Mouse (Mus musculus) monocyte, adult 2 months (primary cell): ENCODE measurements around the gene 9430097D07Rik.

Experiments
- DNase-seq, 2 experiments: peaks; one replicate each; pipeline ENCODE4 v3.0.0; 2022; ENCODE audit warnings: low spot score in 2 of 2, low read depth in 1 of 2

The 9430097D07Rik gene

DNA sequence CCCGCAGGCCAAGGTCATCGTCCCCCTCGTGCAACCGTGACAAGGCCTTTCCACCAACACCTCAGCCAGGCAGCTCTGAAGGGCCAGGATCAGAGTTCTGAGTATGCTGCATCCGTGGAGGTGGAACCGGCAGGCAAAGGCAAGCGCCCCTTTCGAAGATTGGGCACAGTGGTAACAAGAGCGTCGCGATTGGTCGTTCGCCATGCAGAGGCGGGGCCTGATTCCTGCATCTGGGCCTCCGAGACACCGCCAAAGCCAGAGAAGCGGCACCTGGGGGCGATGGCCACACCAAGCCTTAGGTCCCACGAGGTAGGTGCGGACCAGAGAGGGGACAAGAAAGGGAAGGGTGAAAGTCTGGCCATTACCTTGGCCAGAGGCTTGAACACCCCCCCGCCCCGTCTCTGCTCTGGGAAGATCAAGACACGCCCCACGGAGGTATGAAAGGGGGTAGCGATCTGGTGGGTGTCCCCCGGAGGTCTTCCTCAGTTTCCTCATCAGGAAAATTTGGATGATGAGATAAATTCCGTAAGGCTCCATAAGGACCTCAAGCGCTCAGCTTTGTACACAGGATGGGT lies at the start of gene 9430097D07Rik:
9430097D07Rik (minus strand) TSS at position 99 of the 575 bp plus-strand sequence.
- no peak for DNase-seq

DNA sequence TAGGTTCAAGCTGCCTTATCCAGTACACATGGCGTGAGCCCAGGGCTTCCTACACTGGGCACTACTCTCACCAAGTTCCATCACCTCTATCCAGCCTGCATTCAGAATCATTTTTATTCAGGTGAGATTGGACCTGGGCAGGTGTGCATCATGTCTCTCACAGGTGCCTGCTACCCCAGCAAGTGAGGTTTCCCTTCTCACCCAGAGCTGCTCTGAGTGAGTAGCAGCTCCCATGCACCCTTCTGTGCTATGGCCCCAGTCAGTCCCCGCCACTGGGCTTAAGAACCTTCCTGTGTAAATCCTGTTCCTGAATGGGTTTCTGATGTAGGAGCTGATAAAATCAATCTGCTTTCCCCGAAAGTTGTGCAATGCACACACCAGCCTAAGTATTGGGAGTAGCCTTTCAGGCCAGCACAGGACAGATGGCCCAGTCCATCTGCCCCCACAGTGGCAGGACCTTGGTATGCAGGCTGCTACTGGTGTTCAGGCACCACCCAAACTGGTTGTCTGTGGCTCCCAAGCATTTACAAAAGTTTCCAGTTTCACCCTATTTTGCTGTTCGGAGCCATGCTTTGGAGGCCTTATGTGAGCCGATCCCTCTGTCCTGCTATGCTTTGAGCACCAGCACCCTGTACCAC lies 48.7 kb upstream of the 9430097D07Rik start:
- no peak for DNase-seq

DNA sequence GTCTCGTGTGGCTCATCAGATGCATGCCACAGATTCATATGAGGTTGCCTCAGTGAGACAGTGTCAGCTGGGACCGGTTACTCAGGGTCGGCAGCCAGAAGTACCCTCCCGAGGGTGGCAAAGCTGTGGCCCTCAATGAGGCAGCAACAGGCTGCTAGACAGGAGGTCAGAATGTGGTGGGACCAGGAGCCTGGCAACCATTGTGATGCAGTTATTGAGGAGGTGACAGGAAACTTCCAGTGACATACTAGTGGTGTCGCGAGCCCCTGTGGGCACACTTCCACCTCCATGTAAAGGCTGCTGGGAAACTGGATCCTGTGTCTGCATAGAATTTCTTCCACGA lies 46.0 kb upstream of the 9430097D07Rik start, which contains the start of gene Ak1:
Ak1 (plus strand) TSS at position 242 of the 343 bp plus-strand sequence.
- DNase-seq, result no peak

DNA sequence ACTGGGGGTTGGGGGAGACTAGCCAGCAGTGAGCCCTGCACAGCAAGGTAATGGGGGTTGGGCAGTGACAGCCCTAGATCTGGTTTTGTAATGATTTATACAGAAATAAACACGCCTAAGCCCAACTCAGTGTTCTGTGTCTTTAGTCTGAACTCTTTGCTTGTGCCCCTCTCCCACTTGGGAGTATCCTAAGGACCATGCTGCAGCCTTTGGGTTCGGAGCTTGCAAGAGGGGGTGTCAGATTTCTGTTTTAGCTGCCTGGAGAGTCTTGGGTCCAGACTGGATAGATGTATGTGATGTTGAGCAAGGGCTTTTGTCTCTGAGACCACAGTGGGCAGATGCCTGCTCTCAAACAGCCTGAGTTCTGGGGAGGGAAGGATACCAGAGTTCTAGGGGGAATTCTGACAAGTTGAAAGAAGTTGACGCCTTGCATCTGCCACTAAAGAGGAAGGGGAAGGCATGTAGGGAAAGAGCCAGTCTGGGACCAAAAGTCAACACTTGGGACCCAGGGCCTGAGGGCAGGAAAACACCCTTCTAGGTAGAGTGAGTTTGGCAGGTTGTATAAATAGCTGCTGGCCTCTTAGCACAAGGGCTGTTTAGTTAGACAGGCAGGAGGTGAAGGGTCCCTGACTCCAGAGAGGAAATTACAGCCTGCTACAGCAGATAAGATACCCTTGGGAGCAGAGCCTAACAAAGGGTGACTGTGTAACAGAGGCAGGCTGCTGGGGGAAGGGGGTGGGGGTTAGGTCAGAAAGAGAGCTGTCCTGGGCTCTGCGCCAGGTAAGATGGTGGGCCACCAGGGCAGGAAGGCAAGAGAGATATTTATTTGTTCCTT lies 45.4 kb upstream of the 9430097D07Rik start:
- DNase-seq, result no peak

DNA sequence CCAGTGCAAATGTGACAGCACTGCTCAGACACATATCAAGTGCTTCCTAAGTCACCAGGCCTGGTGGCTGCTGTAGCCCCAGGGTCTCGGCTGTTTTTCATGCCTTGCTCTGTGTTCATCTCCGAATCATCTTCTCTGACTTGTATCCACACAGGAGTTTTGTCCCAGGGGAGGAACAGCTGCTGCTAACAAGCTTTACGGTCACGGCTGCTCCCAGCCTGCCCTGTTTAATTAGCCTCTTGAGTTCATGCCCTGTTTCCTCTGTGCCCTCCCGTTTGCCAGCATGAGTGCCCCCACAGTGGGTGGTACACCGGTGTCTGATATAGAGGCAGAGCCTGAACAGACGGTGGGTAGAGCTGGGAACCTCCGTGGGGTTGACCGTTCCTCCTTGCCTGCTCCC lies 42.6 kb upstream of the 9430097D07Rik start:
- DNase-seq, result no peak

DNA sequence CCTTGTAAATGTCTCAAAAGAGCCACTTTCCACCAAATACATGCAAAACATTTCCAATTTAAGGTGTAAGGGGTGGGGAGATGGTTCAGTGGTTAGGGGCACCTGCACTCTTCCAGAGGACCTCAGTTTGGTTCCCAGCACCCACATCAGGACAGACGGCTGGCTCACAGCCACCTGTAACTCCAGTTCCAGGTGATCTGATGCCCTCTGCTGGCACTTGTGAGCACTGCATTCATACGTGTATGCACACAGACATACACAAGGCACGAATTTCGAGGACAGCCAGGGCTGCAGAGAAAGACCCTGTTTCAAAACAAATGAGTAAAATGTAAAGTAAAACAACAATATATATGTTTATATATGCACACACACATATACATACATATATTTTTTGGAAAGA lies 42.1 kb upstream of the 9430097D07Rik start:
- no peak for DNase-seq

DNA sequence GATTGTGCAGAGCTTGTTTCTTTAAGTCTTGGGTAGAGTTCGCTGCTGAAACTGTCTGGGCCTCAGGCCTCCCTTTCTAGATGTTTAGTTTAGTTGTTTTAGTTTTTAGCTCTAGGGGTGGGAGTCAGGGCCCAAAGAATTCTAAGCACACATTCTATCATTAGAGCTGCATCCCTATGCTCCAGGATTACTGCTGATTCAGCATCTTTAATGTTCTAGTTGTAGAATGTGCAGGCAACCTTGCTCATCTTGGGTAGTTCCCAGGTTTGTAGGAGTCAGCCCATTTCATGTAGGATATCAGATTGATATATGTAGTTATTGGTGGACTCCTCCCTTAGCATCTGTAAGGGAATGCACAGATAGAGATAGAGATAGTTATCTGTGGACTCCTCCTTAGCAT lies 41.6 kb upstream of the 9430097D07Rik start:
- no peak for DNase-seq

DNA sequence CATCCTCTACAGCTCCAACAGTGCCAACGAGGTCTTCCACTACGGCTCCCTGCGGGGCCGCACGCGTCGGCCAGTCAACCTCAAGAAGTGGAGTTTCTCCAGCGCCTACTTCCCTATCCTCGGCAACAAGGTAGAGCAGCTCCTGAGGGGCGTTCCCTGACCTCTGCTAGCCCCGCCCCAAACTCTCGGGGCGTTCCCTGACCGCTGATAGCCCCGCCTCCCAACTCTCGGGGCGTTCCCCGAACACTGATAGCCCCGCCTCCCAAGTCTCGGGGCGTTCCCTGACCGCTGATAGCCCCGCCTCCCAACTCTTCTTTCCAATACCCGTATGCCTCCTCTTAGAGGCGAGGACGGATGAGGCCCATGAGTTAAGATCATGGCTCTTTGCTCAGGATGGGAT lies 36.8 kb upstream of the 9430097D07Rik start:
- DNase-seq, result no peak

DNA sequence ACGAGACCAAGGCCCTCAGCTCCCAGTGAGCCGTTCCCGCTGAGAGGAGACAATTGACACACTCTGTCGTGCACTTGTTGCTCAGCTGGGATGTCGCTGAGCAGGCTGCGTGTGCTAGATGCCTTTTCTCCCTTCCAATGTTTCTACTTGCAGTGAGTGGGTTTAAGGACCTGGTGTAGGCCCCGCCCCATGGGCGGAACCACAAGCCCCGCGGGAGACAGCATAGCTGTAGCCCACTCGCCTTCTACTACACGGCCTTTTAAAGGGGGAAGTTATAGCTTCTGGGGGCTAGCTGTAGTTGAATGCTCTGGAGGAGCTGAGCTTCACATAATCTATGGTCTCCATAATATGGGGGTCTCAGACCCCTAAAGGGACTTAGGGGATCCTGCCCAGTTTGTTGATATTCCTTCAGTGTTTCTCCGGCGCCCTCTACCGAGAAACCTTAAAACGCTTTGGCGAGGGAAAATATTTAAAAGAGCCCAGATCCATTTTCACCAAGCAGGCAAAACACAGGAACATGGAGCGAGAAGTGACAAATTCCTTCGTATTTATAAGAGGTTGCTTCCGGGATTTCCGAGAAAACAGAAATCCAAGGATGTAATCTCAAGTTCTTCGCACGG lies 35.2 kb upstream of the 9430097D07Rik start:
- DNase-seq, result no peak

DNA sequence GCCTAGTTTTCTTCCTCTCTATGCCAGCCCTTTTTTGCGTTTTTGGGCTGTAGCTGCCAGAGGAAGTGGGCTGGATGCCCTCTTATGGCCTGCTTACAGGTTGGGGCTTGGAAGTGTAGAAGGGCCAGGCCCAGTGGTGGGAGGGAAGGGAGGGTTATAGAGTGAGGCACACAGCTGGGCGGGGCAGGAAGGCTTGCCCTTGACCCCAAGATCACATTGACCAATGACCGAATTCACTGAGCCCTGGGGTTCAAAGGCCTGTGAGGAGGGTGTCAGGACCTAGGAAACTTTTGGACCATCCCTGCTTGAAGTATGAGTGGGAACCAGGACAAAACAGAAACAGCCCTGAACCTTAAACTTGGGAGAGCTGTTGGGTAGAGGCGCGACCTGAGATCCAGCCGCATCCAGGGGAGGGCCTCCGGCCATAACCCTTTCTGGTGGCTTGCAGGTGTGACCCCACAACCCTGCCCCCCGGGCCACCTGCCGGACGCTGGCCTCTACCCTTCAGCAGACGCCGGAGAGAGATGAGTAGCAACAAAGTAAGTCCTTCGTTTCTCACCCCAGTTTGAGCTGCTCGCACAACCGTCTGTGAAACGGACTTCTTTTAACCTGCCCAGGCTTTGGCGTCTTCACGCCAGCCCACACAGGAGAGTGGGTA lies 33.4 kb upstream of the 9430097D07Rik start:
- DNase-seq, result no peak

DNA sequence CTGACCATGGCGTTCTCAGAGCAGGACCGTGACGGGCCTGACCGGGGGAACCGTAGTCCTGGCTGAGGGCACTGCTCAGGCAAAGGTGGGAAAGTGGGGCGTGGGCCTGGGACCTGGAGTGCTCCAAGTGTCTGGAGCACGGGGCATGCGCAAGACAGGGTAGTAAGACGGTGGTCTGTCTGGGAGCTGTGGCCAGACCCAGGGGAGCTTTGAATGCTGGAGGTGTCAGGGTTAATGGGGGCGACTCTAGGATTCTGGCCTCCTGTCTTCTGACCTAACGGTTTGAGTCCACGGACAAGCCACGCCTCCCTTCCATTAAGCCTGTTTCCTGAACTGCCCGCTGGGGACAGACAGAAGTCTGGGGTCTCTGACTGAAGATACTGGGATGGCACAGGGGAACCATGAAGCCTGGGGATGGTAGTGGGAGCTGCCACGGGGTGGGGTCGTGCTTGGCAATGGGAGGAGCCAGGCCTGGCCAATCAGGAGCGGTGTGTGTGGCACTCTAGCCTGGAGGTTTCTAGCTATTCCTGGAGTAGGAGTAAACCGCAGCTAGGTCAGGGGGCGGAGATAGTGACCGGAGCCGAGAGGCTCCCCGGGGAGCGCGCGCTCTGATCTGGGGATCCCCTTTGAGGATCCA lies 32.8 kb upstream of the 9430097D07Rik start:
- DNase-seq, result peak; percentile 80 to 84

DNA sequence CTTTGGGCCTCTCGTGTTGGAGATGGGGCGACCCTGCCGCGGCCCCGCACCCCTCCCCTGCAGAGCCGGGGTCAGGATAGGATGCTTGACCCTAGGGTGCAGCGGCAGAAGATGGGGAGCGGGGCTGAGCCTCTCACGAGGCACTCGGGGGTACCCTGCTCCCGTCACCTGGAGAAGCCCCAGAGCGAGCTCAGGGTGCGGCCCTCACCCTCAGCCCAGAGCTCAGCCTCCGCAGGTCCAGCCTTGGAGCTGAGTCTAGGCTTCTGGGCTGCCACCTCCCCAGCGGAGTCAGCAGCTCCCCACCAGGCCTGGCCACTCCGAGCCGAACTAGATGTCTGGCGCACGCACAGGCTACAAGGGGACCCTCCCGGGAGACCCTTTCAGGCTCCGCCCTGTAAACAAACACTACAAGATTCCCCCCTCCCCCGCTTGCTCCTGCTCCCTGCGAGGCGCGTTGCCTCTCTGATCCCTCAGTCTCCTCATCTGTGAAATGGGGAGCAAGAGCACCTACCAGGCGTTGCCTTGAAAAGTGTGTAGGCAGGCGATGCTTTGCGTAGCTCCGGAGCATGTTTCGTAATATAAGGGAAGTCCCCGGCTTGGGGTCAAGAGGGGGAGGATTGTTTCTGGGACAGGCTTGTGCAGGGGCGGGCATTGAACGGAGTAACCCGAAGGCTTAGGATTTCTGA lies 31.9 kb upstream of the 9430097D07Rik start:
- peak in 1 of 2 experiments; percentile 74 for DNase-seq

DNA sequence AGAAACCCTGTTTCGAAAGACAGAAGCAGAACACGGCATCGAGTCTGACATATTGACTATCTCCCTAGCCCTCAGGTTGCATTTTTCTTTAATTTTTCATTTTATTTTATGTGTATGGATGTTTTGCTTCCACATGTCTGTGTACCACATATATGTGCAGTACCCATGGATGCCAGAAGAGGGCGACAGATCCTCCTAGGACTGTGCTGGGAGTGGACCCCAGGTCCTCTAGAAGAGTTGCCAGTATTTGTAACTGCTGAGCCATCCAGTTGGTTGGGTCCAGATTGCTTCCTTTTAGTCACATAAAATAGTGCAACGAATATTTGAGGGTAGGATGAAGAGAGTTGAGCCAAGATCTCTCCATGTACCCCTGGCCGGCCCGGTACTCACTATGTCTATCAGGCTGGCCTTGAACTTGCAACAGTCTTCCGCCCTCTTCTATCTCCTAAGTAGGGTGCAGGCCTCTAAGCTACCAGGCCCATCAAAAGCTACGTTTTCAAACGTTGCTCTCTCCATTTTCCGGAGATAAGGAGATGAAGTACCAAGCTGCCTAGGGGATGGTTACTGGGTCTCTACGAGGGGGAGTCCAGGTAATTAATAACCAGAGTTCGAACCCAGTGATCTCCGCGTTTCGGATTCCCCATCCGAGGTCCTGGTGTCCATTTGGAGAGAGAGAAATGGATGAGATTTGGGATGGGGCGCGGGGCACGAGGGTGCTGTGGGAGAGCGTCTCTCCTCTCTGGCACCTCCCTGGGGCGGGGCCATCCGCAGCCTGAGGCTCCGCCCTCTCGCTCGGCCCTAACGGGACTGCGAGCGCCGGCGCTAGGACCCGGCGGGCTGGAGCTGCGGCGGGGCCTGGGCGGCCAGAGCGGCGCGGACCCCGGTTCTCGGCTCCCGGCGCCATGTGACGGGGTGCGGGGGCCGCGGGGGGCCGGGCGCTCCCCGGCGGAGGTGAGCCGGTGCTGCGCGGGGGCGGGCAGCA lies 31.0 kb upstream of the 9430097D07Rik start:
- DNase-seq, result peak; percentile 61 to 78

DNA sequence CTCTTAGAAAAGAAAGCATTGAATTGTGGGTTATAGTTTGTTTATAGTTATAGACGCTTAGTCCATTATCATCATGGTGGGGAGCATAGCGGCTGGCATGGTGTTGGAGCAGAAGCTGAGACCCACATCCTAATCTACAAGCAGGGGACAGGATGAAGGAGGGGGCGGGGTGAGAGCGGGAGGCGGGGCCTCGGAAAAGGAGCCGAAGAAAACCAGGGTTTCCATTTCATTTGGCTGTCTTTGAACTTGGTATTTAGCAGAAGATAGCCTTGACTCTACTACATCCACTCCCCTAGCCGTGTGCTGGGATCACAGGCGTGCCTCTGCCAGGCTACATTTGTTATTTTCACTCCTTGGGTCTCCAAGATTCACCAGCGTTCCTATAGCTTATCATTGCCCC lies 29.1 kb upstream of the 9430097D07Rik start:
- no peak for DNase-seq

DNA sequence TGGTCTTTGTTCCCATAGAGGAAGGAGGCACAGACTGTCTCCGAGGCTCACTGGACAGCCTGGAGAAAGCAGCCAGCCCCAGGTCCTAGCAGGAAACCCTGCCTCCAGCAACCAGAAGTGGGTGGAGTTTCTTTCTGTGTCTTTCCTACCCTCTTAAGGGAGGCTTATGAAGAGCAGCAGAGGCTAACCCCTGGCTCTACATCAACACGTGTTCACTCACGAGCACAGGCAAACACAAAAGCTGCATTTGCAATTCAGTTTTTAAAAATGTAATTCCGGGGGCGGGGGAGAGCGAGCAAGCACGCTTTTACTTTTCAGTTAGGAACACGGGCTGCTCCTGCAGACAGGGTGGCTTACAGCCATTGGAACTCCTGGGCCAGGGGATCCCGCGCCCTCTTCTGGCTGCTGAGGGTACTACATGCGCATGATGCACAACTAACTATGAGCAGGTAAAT lies 27.1 kb upstream of the 9430097D07Rik start:
- DNase-seq, result peak in 1 of 2 experiments; percentile 81

DNA sequence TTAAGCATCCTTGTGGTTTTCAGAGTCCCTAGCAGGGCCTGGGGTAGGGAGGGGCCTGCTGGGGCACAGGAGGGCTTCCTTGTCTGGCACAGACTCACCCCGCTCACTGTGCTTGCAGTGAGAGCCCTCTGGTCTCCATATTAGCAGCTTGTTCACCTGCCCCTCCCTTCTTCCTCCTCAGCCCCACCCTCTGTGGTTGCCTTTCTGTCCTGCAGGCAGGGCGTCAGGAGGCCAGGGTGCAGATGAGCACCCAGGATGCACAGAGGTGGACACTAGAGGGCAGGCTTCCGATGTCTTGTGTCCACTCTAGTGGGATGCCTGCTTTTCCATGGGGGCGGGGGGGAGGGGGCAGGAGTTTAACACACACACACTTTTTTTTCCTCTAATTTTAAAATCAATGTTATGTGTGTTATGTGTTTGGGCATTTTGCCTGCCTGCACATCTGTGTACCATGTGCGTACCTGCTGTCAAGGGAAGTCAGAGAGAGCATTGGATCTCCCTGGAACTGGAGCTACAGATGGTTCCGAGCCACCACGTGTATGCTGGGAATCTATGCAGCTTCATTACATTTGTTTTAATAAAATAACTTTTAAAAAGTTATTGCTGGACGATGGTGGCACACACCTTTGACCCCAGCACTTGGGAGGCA lies 26.1 kb upstream of the 9430097D07Rik start:
- DNase-seq, result peak in 1 of 2 experiments; percentile 24

DNA sequence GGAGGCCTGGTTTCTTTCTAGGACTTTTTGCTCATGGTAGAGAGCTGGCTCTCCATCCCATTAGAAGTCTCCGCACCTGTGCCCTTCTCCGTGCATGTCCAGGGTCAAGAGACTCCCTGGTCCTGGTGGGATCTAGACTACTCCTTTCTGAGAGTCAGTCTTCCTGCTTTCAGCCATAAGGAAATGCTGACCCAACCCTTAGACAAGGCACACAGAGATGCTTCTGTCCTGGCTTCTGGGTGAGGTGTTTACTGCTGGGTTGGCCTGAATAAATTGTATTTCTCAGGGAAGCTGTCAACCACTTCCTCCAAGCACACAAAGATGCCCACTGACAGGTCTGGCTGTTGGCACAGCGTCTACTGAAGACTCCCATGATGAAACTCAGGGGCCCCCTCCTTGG lies 23.9 kb upstream of the 9430097D07Rik start, which contains the start of gene St6galnac6:
St6galnac6 (plus strand) TSS at position 301 of the 400 bp plus-strand sequence.
- DNase-seq, result no peak

DNA sequence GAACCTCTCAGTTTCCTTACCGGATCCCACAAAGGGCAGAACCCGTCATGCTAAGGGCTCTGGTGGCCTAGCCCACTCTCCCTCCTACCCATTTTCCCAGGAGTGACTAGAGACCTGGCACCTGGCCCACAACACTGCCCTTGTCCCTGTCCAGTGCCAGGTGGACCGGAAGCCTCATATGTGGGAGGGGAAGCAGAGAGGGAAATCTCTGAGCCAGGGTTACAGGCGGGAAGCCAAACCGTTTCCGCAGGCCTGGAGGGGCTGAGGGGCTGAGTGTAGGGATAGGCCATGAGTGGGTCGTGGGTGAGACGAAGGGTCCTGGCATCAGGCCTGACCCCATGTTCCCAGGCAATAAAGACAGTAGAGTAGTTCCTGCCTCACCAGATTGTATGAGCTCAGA lies 23.0 kb upstream of the 9430097D07Rik start:
- no peak for DNase-seq
